Mouse (Mus musculus) MEL (cell line): ENCODE measurements at regions not wholly inside any gene's neighbourhood (a gene's known extent, or its start where the extent isn't known, plus 50 kb on each side); places are given as distances from the start of the nearest gene placed in this dataset.

Source experiments
- DNase-seq: peaks from one replicate; pipeline ENCODE4 v3.0.0; 2011; ENCODE audit warnings: low read depth, low spot score
- H3K27ac ChIP-seq: 2 replicates; pipeline ENCODE4 v1.5.1; 2012; ENCODE audit warnings: low read depth, mild to moderate bottlenecking, control low read depth, low read length, moderate library complexity; ENCODE audit not compliant: control insufficient read depth
- H3K27me3 ChIP-seq, 2 experiments: fragments of 150-350 bp in 1 of 2; sonication (generic) in 1 of 2; 2 replicates each; pipeline ENCODE4 v1.6.1; 2012; ENCODE audit warnings: low read length in 2 of 2, mild to moderate bottlenecking in 2 of 2, improper control_type of control experiment in 1 of 2, moderate library complexity in 1 of 2; ENCODE audit not compliant: insufficient read depth in 2 of 2, control insufficient read depth in 1 of 2
- H3K36me3 ChIP-seq, 2 experiments: 2 replicates each; pipeline ENCODE4 v1.6.1; 2012 to 2014; ENCODE audit warnings: low read length in 2 of 2, improper control_type of control experiment in 1 of 2, inconsistent platforms in 1 of 2, mild to moderate bottlenecking in 1 of 2; ENCODE audit not compliant: insufficient read depth in 2 of 2, control insufficient read depth in 1 of 2
- H3K4me1 ChIP-seq, 2 experiments: fragments of 150-350 bp in 1 of 2; sonication (generic) in 1 of 2; 2 replicates each; pipeline ENCODE4 v1.6.1; 2012; ENCODE audit warnings: low read length in 2 of 2, improper control_type of control experiment in 1 of 2, mild to moderate bottlenecking in 1 of 2; ENCODE audit not compliant: insufficient read depth in 2 of 2, control insufficient read depth in 1 of 2
- H3K4me3 ChIP-seq, 2 experiments: fragments of 150-350 bp in 1 of 2; sonication (generic) in 1 of 2; 2 replicates each; pipeline ENCODE4 v1.5.1; 2012; ENCODE audit warnings: low read depth in 2 of 2, low read length in 2 of 2, mild to moderate bottlenecking in 2 of 2, moderate library complexity in 2 of 2, control low read depth in 1 of 2, improper control_type of control experiment in 1 of 2; ENCODE audit not compliant: control insufficient read depth in 1 of 2, insufficient read depth in 1 of 2
- H3K79me2 ChIP-seq: 2 replicates; pipeline ENCODE4 v1.6.1; 2012; ENCODE audit warnings: mild to moderate bottlenecking, low read length, moderate library complexity; ENCODE audit not compliant: control insufficient read depth, poor library complexity, insufficient read depth
- H3K9ac ChIP-seq: 2 replicates; pipeline ENCODE4 v1.6.1; 2012; ENCODE audit warnings: low read depth, mild to moderate bottlenecking, control low read depth, low read length, moderate library complexity; ENCODE audit not compliant: control insufficient read depth, poor library complexity, severe bottlenecking
- H3K9me3 ChIP-seq: fragments of 150-350 bp; sonication (generic); replicated peaks from 2 replicates; pipeline ENCODE4 v1.6.1; 2012; ENCODE audit warnings: mild to moderate bottlenecking, low read length, improper control_type of control experiment, moderate library complexity; ENCODE audit not compliant: insufficient read depth
- BHLHE40 ChIP-seq: IDR thresholded peaks from 2 replicates; pipeline ENCODE4 v1.6.1; 2012; ENCODE audit warnings: low read depth, mild to moderate bottlenecking, inconsistent platforms, low read length, improper control_type of control experiment, borderline replicate concordance
- CHD1 ChIP-seq: IDR thresholded peaks from 2 replicates; pipeline ENCODE4 v1.6.1; 2012; ENCODE audit warnings: low read depth, mild to moderate bottlenecking, inconsistent platforms, low read length, improper control_type of control experiment
- CTCF ChIP-seq, 3 experiments: IDR thresholded peaks in 2 of 3; conservative IDR thresholded peaks in 1 of 3; 2 replicates each; pipeline ENCODE4 v1.5.1; 2011 to 2012; ENCODE audit warnings: low read length in 3 of 3, low read depth in 2 of 3, mild to moderate bottlenecking in 2 of 3, improper control_type of control experiment in 1 of 3, inconsistent platforms in 1 of 3, mixed read lengths in 1 of 3, moderate library complexity in 1 of 3; ENCODE audit not compliant: control insufficient read depth in 1 of 3, insufficient read depth in 1 of 3, poor library complexity in 1 of 3, severe bottlenecking in 1 of 3
- E2F4 ChIP-seq: IDR thresholded peaks from 2 replicates; pipeline ENCODE4 v1.6.1; 2011; ENCODE audit warnings: low read depth, low read length, improper control_type of control experiment, borderline replicate concordance
- ELF1 ChIP-seq: IDR thresholded peaks from 2 replicates; pipeline ENCODE4 v1.6.1; 2014; ENCODE audit warnings: low read depth, mild to moderate bottlenecking, inconsistent platforms, low read length, improper control_type of control experiment, moderate library complexity
- GABPA ChIP-seq: IDR thresholded peaks from 2 replicates; pipeline ENCODE4 v1.6.1; 2012; ENCODE audit warnings: low read depth, mild to moderate bottlenecking, inconsistent platforms, low read length, improper control_type of control experiment, moderate library complexity
- GATA1 ChIP-seq: IDR thresholded peaks from 2 replicates; pipeline ENCODE4 v1.6.1; 2011; ENCODE audit warnings: low read depth, low read length, improper control_type of control experiment
- HCFC1 ChIP-seq: IDR thresholded peaks from 2 replicates; pipeline ENCODE4 v1.6.1; 2012; ENCODE audit warnings: low read depth, mild to moderate bottlenecking, inconsistent platforms, low read length, improper control_type of control experiment, moderate library complexity
- JUND ChIP-seq: IDR thresholded peaks from 2 replicates; pipeline ENCODE4 v1.6.1; 2011; ENCODE audit warnings: low read depth, mild to moderate bottlenecking, improper control_type of control experiment, low read length
- KAT2A ChIP-seq: conservative IDR thresholded peaks from 2 replicates; pipeline ENCODE4 v1.6.1; 2012; ENCODE audit warnings: low read depth, low read length, improper control_type of control experiment, inconsistent platforms
- MAFK ChIP-seq: IDR thresholded peaks from 2 replicates; pipeline ENCODE4 v1.6.1; 2011; ENCODE audit warnings: low read depth, mild to moderate bottlenecking, low read length, improper control_type of control experiment, borderline replicate concordance
- MAX ChIP-seq: IDR thresholded peaks from 2 replicates; pipeline ENCODE4 v1.6.1; 2011; ENCODE audit warnings: low read length, improper control_type of control experiment
- MAZ ChIP-seq: IDR thresholded peaks from 2 replicates; pipeline ENCODE4 v1.6.1; 2012; ENCODE audit warnings: low read depth, mild to moderate bottlenecking, inconsistent platforms, low read length, improper control_type of control experiment
- MEF2A ChIP-seq: IDR thresholded peaks from 2 replicates; pipeline ENCODE4 v1.6.1; 2014; ENCODE audit warnings: low read depth, mild to moderate bottlenecking, inconsistent platforms, low read length, improper control_type of control experiment; ENCODE audit not compliant: poor library complexity, insufficient replicate concordance, severe bottlenecking; ENCODE audit errors: extremely low read depth
- MXI1 ChIP-seq: IDR thresholded peaks from 2 replicates; pipeline ENCODE4 v1.6.1; 2011; ENCODE audit warnings: mild to moderate bottlenecking, low read depth, low read length, improper control_type of control experiment
- MYB ChIP-seq: IDR thresholded peaks from 2 replicates; pipeline ENCODE4 v1.6.1; 2011; ENCODE audit warnings: mild to moderate bottlenecking, low read depth, low read length, improper control_type of control experiment
- MYC ChIP-seq: IDR thresholded peaks from 2 replicates; pipeline ENCODE4 v1.6.1; 2011; ENCODE audit warnings: low read depth, mild to moderate bottlenecking, low read length, improper control_type of control experiment, moderate library complexity
- NELFE ChIP-seq: IDR thresholded peaks from 2 replicates; pipeline ENCODE4 v1.6.1; 2011; ENCODE audit warnings: low read depth, low read length, improper control_type of control experiment
- NRF1 ChIP-seq: IDR thresholded peaks from 2 replicates; pipeline ENCODE4 v1.6.1; 2014; ENCODE audit warnings: low read depth, mild to moderate bottlenecking, inconsistent platforms, low read length, improper control_type of control experiment, moderate library complexity; ENCODE audit not compliant: poor library complexity, insufficient read depth, severe bottlenecking
- POLR2AphosphoS2 ChIP-seq: IDR thresholded peaks from 2 replicates; pipeline ENCODE4 v1.6.1; 2011; ENCODE audit warnings: low read length, improper control_type of control experiment
- POLR2AphosphoS5 ChIP-seq: IDR thresholded peaks from 2 replicates; pipeline ENCODE4 v1.6.1; 2012; ENCODE audit warnings: low read depth, borderline replicate concordance, mild to moderate bottlenecking, inconsistent platforms, low read length, moderate library complexity, mixed read lengths
- RAD21 ChIP-seq: IDR thresholded peaks from 2 replicates; pipeline ENCODE4 v1.6.1; 2011; ENCODE audit warnings: mild to moderate bottlenecking, low read depth, low read length, improper control_type of control experiment
- RCOR1 ChIP-seq: IDR thresholded peaks from 2 replicates; pipeline ENCODE4 v1.6.1; 2012; ENCODE audit warnings: low read depth, mild to moderate bottlenecking, inconsistent platforms, low read length, improper control_type of control experiment
- SIN3A ChIP-seq: IDR thresholded peaks from 2 replicates; pipeline ENCODE4 v1.6.1; 2012; ENCODE audit warnings: low read length, improper control_type of control experiment, inconsistent platforms
- SMC3 ChIP-seq: IDR thresholded peaks from 2 replicates; pipeline ENCODE4 v1.6.1; 2011; ENCODE audit warnings: low read depth, low read length, improper control_type of control experiment
- TAL1 ChIP-seq: IDR thresholded peaks from 2 replicates; pipeline ENCODE4 v1.6.1; 2012; ENCODE audit warnings: mild to moderate bottlenecking, inconsistent platforms, low read length, moderate library complexity, mixed read lengths
- TBP ChIP-seq: IDR thresholded peaks from 2 replicates; pipeline ENCODE4 v1.8.0; 2011; ENCODE audit warnings: low read depth, low read length, improper control_type of control experiment
- TCF12 ChIP-seq: IDR thresholded peaks from 2 replicates; pipeline ENCODE4 v1.6.1; 2014; ENCODE audit warnings: low read depth, mild to moderate bottlenecking, inconsistent platforms, low read length, improper control_type of control experiment, moderate library complexity
- UBTF ChIP-seq: IDR thresholded peaks from 2 replicates; pipeline ENCODE4 v1.6.1; 2012; ENCODE audit warnings: low read depth, mild to moderate bottlenecking, inconsistent platforms, low read length, improper control_type of control experiment, moderate library complexity, borderline replicate concordance; ENCODE audit not compliant: insufficient read depth
- USF1 ChIP-seq: IDR thresholded peaks from 2 replicates; pipeline ENCODE4 v1.6.1; 2014; ENCODE audit warnings: low read depth, mild to moderate bottlenecking, inconsistent platforms, low read length, improper control_type of control experiment, moderate library complexity
- USF2 ChIP-seq, 2 experiments: IDR thresholded peaks; 2 replicates each; pipeline ENCODE4 v1.6.1; 2011 to 2012; ENCODE audit warnings: improper control_type of control experiment in 2 of 2, low read length in 2 of 2, borderline replicate concordance in 1 of 2, inconsistent platforms in 1 of 2, low read depth in 1 of 2, mild to moderate bottlenecking in 1 of 2; ENCODE audit not compliant: insufficient read depth in 1 of 2
- ZC3H11A ChIP-seq: IDR thresholded peaks from 2 replicates; pipeline ENCODE4 v1.6.1; 2012; ENCODE audit warnings: low read depth, mild to moderate bottlenecking, inconsistent platforms, low read length, improper control_type of control experiment
- ZKSCAN1 ChIP-seq: IDR thresholded peaks from 2 replicates; pipeline ENCODE4 v1.6.1; 2012; ENCODE audit warnings: low read depth, mild to moderate bottlenecking, inconsistent platforms, low read length, improper control_type of control experiment, moderate library complexity
- ZMIZ1 ChIP-seq: IDR thresholded peaks from 2 replicates; pipeline ENCODE4 v1.6.1; 2012; ENCODE audit warnings: low read depth, mild to moderate bottlenecking, inconsistent platforms, low read length, improper control_type of control experiment, moderate library complexity
- ZNF384 ChIP-seq: IDR thresholded peaks from 2 replicates; pipeline ENCODE4 v1.6.1; 2012; ENCODE audit warnings: low read depth, mild to moderate bottlenecking, inconsistent platforms, low read length, improper control_type of control experiment

GRCm38 (mm10) chr3:144356103-144356947, 151.3 kb upstream of the Lmo4 start:
- DNase-seq = peak; percentile 84
- H3K9ac ChIP-seq = no peak overlapping the region
- no peaks in the 10 kb centered on the region for H3K79me2 ChIP-seq
- H3K9me3 ChIP-seq = no peaks in the 10 kb centered on the region
- no peaks in the 10 kb centered on the region; a peak in 2 of 4 replicates for H3K27me3 ChIP-seq
- H3K4me1 ChIP-seq = peaks cover 0 to 13% of the 10 kb centered on the region in 2 experiments; a peak in 3 of 4 replicates
- peak overlapping the region; percentile 47 for H3K27ac ChIP-seq
- no peaks in the 10 kb centered on the region for H3K36me3 ChIP-seq
- no peak overlapping the region for H3K4me3 ChIP-seq
- peak; percentile 56 for TF ChIP-seq MXI1
- TF ChIP-seq POLR2AphosphoS5 = no peak
- TF ChIP-seq ZKSCAN1 = no peak
- TF ChIP-seq BHLHE40 = peak; percentile 82
- peak; percentile 67 for TF ChIP-seq MYB
- TF ChIP-seq ELF1 = 0 out of 2 replicates have a peak, but pooled peaks have one; percentile 17
- TF ChIP-seq HCFC1 = no peak; the same call in 1 of the 2 replicates
- no peak for TF ChIP-seq NRF1
- no peak for TF ChIP-seq POLR2AphosphoS2
- TF ChIP-seq ZMIZ1 = no peak
- no peak for TF ChIP-seq E2F4
- no peak for TF ChIP-seq CTCF (IDR thresholded peaks at IDR 0.05 in 2 of 3, conservative IDR thresholded peaks at IDR 0.05 in 1 of 3; ENCODE audit: control insufficient read depth in 1 of 3, insufficient read depth in 1 of 3, low read depth in 2 of 3, low read length in 3 of 3, poor library complexity in 1 of 3, severe bottlenecking in 1 of 3)
- peak; percentile 32; the same call in 1 of the 2 replicates for TF ChIP-seq MYC
- TF ChIP-seq TCF12 = peak; percentile 99
- TF ChIP-seq GATA1 = peak; percentile 97
- TF ChIP-seq JUND = no peak
- TF ChIP-seq RCOR1 = peak; percentile 99
- no peak for TF ChIP-seq USF2 (IDR thresholded peaks at IDR 0.05; ENCODE audit: borderline replicate concordance in 1 of 2, insufficient read depth in 1 of 2, low read depth in 1 of 2, low read length in 2 of 2)
- TF ChIP-seq USF1 = 0 out of 2 replicates have a peak, but pooled peaks have one; percentile 39
- TF ChIP-seq SIN3A = peak; percentile 76
- TF ChIP-seq UBTF = no peak
- no peak for TF ChIP-seq CHD1
- no peak for TF ChIP-seq TBP
- TF ChIP-seq ZC3H11A = no peak
- peak; percentile 48; the same call in 1 of the 2 replicates for TF ChIP-seq MAX
- no peak for TF ChIP-seq KAT2A
- TF ChIP-seq RAD21 = no peak
- TF ChIP-seq ZNF384 = peak; percentile 74
- TF ChIP-seq MEF2A = peak; percentile 23; the same call in 1 of the 2 replicates
- peak; percentile 93 for TF ChIP-seq TAL1
- peak; percentile 67; the same call in 1 of the 2 replicates for TF ChIP-seq MAFK
- TF ChIP-seq SMC3 = no peak
- peak; percentile 24; the same call in 1 of the 2 replicates for TF ChIP-seq GABPA
- no peak for TF ChIP-seq NELFE
- no peak for TF ChIP-seq MAZ
